Mouse (Mus musculus) heart, postnatal 14 days (tissue): ENCODE results near the gene Dtx1. TPM values are rescaled to one million over a fixed set of nuclear protein-coding genes. Genes with fewer than 3 reads are reported as not detected.

Experiments
- DNase-seq, 2 experiments: peaks; one replicate each; pipeline ENCODE4 v3.0.0; 2021 to 2022
- intact Hi-C: fragments of 180-260 bp; cut with DNase I; formaldehyde crosslinking; loops from one replicate; pipeline ENCODE4 v1.15.1; 2025
- long read RNA-seq, 2 experiments: library from polyadenylated mRNA; stranded (forward); transcript quantifications; one replicate each; pipeline ENCODE4 v2.0.0; 2021
- total RNA-seq, 2 experiments: library from RNA; stranded (reverse); gene quantifications; 2 replicates each; pipeline ENCODE4 v1.2.3; 2021

The Dtx1 gene
- total RNA-seq = 1 to 10 TPM; 1.3 to 3.1 TPM
- long read RNA-seq, experiment 1, partial matches to known transcripts = 1 of 1 reads
- long read RNA-seq, experiment 1, other reads (novel, unspliced or antisense) = 0 of 1 reads
- long read RNA-seq, experiment 2, partial matches to known transcripts = 0 of 1 reads
- long read RNA-seq, experiment 2, other reads (novel, unspliced or antisense) = 1 of 1 reads

GRCm38 (mm10) chr5:120711827-120712226 lies at the start of gene Dtx1:
Gene Dtx1, minus strand, starts transcription at chr5:120711927.
- intact Hi-C loops = loop anchor here (2.0 kb wide), 1 partner anchor 93 kb away; no protein-coding TSS in a partner anchor
- no peak for DNase-seq

- intact Hi-C loops = no loop called here
- no peak for DNase-seq
Measured at GRCm38 (mm10) chr5:120754215-120754614, 42.5 kb upstream of the Dtx1 start.

DNA sequence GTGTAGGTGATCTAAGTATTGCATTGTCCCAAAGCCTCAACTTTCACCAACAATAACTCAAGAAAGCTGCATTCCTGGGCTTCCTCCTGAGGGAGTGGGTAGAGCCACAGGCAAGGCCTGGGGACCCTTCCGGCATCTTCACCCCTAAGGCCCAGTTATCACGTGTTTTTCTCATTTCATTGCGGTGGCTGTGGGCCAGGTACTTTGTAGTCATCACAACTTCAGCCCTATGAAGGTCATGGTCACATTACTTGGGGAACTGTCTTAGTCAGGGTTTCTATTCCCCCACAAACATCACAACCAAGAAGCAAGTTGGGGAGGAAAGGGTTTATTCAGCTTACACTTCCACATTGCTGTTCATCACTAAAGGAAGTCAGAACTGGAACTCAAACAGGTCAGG lies 41.1 kb upstream of the Dtx1 start:
- intact Hi-C loops = no loop called here
- DNase-seq = no peak

- intact Hi-C loops = no loop called here
- no peak for DNase-seq
Measured at GRCm38 (mm10) chr5:120751206-120751605, 39.5 kb upstream of the Dtx1 start.

DNA sequence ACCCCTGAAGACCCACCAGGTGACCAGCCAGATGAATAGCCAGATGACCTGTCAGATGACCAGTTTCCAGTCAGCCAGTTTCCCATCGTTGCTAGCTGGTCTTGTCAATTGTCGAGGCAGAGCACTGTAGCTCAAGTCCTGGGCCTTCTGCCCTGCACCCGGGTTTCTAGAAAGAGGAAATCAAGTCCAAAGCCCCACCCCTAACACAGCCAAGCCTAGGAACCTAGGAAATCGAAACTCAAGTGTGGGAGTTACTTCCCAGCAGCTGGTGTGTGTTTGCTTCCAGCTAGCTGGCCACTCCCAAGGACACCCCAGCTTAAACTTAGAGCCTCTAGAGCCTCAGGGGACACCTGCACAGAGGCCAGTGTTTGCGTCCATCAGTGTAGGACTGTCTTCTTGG lies 38.0 kb upstream of the Dtx1 start, which contains the start of gene Oas2:
Gene Oas2, minus strand, starts transcription at position 166 of the 400 bp plus-strand sequence.
- DNase-seq = no peak
- intact Hi-C loops = loop anchor here (10.0 kb wide), 1 partner anchor 245 kb away; the partner anchor contains the start of gene Plbd2

GRCm38 (mm10) chr5:120746451-120746850 lies 34.7 kb upstream of the Dtx1 start:
- DNase-seq = peak; percentile 42 to 72
- intact Hi-C loops = loop anchor here (2.0 to 10.0 kb wide), 3 partner anchors 68 to 242 kb away; partner anchors contain the start of gene Plbd2

DNA sequence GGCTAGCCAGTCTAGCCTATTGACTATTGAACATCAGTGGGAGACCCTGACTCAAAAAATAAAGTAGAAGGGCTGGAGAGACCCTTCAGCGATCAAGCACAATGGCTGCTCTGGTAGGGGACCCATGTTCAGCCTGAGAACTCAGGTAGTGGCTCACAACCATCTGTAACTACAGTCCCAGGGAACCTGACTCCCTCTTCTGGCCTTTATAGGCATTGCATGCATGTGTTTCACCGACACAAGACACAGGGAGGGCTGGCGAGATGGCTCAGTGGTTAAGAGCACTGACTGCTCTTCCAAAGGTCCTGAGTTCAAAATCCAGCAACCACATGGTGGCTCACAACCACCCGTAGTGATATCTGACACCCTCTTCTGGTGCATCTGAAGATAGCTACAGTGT lies 30.4 kb upstream of the Dtx1 start:
- intact Hi-C loops = loop anchor here (10.0 kb wide), 1 partner anchor 237 kb away; the partner anchor contains the start of gene Plbd2
- peak in 1 of 2 experiments; percentile 51 for DNase-seq

DNA sequence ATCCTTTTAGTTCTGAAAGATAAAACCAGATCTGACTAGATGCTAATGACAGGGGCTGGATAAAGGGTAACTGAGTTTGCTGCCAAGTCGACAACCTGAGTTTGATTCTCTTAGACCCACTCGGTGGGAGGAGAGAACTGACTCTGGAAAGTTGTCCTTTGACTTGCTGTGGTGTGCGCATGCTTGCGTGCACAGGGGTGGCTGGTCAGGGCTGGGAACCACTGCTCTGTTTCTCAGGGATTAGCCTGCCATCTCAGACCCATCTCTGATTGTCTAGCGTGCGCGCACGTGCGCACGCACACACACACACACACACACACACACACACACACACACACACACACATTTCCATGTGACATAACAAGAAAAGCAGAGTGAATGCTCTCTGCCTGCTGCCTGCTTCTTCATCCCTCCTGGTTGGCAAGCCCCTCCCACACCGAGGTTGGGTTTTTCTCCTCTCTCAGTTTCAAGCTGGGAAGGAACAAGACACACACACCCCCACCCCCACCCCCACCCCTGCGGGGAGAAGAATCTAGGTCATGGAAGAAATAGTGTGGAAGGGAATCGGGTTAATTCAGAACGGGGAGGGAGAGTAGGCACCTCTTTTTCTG lies 22.8 kb upstream of the Dtx1 start:
- no peak for DNase-seq
- intact Hi-C loops = no loop called here

GRCm38 (mm10) chr5:120733696-120734095 lies 22.0 kb upstream of the Dtx1 start:
- intact Hi-C loops = no loop called here

DNA sequence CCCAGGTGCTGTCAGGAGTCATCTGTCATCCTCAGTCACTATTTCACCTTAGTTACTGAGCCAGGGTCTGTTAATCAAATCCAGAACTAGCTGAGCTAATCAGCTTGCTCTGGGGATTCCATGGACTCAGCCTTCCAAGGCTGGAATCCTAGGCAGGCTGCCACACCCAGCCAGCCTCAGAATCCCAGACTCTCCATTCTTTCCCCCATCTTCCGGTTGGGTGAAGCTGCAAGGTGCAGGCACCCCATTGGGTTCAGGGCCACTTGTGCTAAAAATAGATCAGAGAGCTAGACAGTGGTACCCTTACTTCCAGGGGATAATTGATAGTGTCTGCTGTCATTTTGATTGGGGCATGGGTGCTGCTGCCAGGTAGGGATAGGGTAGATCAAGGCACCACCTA lies 21.0 kb upstream of the Dtx1 start:
- intact Hi-C loops = no loop called here
- no peak for DNase-seq

More at GRCm38 (mm10) chr5:120733696-120734095, 22.0 kb upstream of the Dtx1 start:
- DNase-seq = no peak

DNA sequence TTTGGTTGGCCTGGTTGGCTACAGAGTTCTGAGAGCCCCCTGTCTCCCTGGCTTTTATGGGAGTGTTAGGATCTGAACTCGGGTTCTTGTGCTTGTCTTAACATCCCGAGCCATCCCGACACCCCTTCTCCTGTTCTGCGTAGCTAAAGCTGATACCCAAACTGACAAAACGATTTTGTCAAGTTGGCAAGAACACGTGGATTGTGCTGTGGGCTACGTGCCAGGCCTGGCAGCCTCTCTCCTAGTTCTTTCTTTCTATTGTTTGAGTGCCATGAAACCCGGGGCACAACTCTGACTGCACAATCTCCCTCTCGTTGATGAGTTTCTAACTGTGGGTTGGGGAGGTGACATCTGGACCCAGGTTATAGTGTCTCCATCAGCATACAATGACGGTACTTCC lies 17.6 kb upstream of the Dtx1 start:
- intact Hi-C loops = no loop called here
- no peak for DNase-seq

DNA sequence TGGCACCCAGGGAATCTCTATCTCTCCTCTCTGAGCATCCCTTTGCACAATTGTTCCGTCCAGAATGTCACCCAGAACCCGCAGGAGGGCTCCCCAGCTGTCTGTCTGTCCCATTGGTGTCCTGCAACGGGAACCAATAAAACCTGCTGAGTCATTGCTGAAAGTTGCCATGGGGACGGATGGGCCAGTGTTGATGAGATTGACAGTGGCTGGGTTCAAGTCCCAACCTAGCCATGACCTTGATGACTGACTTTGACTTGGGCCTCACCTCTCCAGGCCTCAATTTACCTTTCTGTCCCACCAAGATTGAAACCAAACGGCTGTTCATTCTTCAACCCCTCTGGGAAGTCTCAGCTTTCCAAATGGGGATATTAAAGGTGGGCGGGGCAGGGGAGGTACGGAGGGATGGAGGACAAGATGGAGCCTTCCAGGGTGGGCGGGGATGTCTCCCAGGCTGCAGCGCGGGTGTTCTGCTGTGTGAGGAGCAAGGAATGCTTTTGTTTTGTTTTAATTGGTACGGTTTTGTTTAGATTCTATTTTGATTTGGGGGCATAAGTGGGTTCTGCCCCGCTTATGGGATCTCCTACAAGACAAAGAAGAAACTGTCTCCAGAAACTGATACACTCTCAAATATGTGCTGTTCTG lies 14.2 kb upstream of the Dtx1 start:
- intact Hi-C loops = no loop called here
- no peak for DNase-seq

DNA sequence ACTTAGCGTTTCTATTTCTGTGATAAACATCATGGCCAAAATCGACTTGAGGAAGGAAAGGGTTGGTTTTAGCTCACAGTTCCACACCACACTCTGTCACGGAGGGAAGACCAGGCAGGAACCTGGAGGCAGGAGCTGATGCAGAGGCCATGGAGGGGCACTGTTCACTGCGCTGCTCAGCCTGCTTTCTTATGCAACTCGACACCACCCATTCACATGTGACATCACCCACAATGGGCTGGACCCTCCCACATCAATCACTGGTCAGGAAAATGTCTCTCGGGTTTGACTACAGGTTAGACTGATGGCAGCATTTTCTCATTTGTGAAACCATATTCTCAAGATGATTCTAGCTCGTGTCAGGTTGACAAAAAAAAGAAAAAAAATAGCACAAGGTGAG lies 9.3 kb upstream of the Dtx1 start:
- no peak for DNase-seq
- intact Hi-C loops = no loop called here

GRCm38 (mm10) chr5:120718600-120719378 lies 7.1 kb upstream of the Dtx1 start:
- no peak for DNase-seq
- intact Hi-C loops = no loop called here

DNA sequence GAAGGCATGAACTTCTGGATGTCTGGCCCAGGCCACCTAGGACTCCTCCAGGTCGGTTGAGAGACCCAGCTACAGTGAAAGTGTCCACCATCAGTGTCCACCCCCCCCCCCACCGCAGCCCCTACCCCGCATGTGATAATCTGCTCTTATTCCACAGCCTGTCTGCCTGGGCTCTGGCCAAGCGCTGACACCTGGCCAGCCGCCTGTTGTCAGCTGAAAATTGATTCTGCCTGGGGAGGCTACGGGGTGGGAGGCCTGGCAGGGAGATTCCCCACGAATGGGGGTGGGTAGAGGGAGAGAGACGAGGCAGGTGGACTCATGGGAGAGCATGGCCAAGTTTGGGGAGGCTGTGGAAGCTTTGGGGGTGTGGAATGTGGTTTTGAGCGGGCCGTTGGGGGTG lies 5.4 kb upstream of the Dtx1 start:
- no peak for DNase-seq
- intact Hi-C loops = no loop called here

GRCm38 (mm10) chr5:120714314-120714713 lies 2.6 kb upstream of the Dtx1 start:
- DNase-seq = peak; percentile 63 to 80
- intact Hi-C loops = no loop called here

DNA sequence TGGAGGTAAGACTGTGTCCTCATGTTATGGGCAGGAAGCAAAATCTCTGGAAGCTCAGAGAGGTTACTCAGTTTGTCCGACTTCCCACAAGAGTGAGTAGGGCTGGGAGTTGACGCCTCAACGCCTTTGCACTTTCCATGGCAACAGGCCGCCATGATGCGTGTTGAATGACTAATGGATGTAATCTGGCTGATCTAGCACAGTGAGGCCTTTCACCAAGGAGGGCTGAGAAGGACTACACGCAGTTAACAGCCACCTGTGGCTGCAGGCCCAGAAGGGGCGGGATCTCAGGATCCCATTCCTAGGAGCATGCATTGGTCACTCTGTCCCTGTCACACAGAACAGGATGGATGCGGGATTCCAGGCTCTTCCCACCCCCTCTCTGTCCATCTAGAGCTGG lies 994 bp upstream of the Dtx1 start:
- no peak for DNase-seq
- intact Hi-C loops = loop anchor here (2.0 kb wide), 1 partner anchor 94 kb away; no protein-coding TSS in a partner anchor

DNA sequence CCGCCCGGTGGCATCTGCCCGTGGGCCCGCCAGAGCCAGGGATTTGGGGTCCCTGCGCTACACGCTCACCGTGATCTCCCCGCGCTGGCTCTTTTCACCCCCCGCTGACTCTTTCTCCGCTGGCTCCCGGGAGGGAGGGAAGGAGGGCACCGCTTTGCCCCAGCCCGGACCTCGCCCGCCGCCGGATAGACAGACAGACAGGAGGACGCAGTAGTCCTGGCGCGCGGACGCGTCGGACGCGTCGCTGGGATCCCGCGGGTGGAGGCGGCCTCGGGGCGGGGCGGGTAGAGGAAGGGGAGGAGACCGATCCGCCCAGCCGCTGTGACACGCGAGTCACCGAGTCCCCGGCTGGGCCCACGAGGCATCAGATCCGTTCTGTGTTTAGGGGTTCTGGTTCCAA lies 311 bp downstream of the Dtx1 start:
- intact Hi-C loops = no loop called here
- DNase-seq = peak; percentile 44 to 48

- intact Hi-C loops = no loop called here
- no peak for DNase-seq
Measured at GRCm38 (mm10) chr5:120710826-120711248, 890 bp downstream of the Dtx1 start.

- no peak for DNase-seq
- intact Hi-C loops = no loop called here
Measured at GRCm38 (mm10) chr5:120710161-120710825, 1.4 kb downstream of the Dtx1 start.
